Mouse (Mus musculus): ENCODE data around the gene Twist1.

Gene Twist1

GRCm38 (mm10) chr12:33966490-33967415 is 9.3 kb downstream of the Twist1 start:
- peak; percentile 40 for DNase-seq (ENCODE audit: low read depth, low spot score)

GRCm38 (mm10) chr12:33967514-33967913 is 10.0 kb downstream of the Twist1 start:
- peak; percentile 31 for DNase-seq (ENCODE audit: low read depth, low spot score)

GRCm38 (mm10) chr12:33968041-33968897 is 10.8 kb downstream of the Twist1 start:
- peak; percentile 23 for DNase-seq (ENCODE audit: low read depth, low spot score)

GRCm38 (mm10) chr12:33968898-33969178 is 11.4 kb downstream of the Twist1 start:
- DNase-seq (ENCODE audit: low read depth, low spot score) = no peak

GRCm38 (mm10) chr12:33980159-33980558 is 22.7 kb downstream of the Twist1 start:
- DNase-seq (ENCODE audit: low read depth, low spot score) = no peak

- no peak for DNase-seq (ENCODE audit: low read depth, low spot score)
Observed at GRCm38 (mm10) chr12:33981433-33981832, 24.0 kb downstream of the Twist1 start.

- no peak for DNase-seq (ENCODE audit: low read depth, low spot score)
Observed at GRCm38 (mm10) chr12:33993127-33993526, 35.7 kb downstream of the Twist1 start.

Measured in R1 (cell line).